Mouse (Mus musculus): ENCODE data around the gene Chpf2. TPM values are rescaled to one million over a fixed set of nuclear protein-coding genes. Genes with fewer than 3 reads are reported as not detected.

The Chpf2 gene
- total and polyA plus RNA-seq, 2 experiments, result 9.5 to 22.4 TPM

DNA sequence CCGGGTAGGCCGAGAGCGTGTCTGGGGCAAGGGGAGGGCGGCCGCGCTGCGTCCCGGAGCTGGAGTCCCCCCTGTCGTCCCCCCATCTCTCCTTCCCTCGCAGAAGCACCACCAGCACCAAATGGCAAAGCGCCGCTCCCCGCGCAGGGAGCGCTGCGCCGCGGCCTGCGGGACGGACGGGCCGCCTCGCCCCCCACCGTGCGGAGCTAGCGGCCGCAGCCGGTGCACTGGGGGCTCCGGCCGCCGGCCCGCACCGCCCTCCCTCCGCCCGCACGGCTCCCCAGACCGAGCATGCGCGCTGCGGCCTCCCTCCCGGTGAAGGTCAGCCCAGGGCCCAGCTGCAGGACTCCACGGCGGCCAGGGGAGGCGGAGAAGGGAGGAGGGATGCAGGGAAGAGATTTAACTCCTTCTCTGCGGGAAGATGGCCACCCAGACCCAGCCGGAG, 18.1 kb downstream of the Chpf2 start:
- Histone ChIP-seq H3K27ac (replicated peaks; ENCODE audit: insufficient read depth, low read depth, low read length) (peak overlapping the region; percentile 75), H3K4me1 (ENCODE audit: control insufficient read depth, insufficient read depth, low read length) (peaks cover 15% of the 10 kb centered on the region), H3K36me3 (ENCODE audit: control insufficient read depth, insufficient read depth, low read length) (no peaks in the 10 kb centered on the region), H3K9ac (ENCODE audit: low read depth, low read length) (peak overlapping the region; percentile 92), H3K4me3 (ENCODE audit: insufficient read depth, low read depth, low read length) (peak overlapping the region; percentile 74), H3K27me3 (ENCODE audit: control insufficient read depth, insufficient read depth, low read length) (no peaks in the 10 kb centered on the region), H3K79me2 (ENCODE audit: control insufficient read depth, insufficient read depth, low read length) (no peaks in the 10 kb centered on the region)
- under 1% methylated on average over 46 of the region's 46 CpGs for WGBS
- TF ChIP-seq POLR2A (IDR thresholded peaks at IDR 0.05; ENCODE audit: extremely low read depth, insufficient read depth, low read length) (peak; percentile 56; the same call in 1 of the 2 replicates), CTCF (IDR thresholded peaks at IDR 0.05; ENCODE audit: low read depth, low read length) (peak; percentile 39)
- DNase-seq (ENCODE audit: extremely low read depth, low read depth, low spot score), result peak; percentile 72

GRCm38 (mm10) chr5:24605321-24605979, 18.9 kb downstream of the Chpf2 start:
- Histone ChIP-seq H3K27me3 (ENCODE audit: control insufficient read depth, insufficient read depth, low read length) (no peaks in the 10 kb centered on the region), H3K4me1 (ENCODE audit: control insufficient read depth, insufficient read depth, low read length) (peaks cover 15% of the 10 kb centered on the region), H3K4me3 (ENCODE audit: insufficient read depth, low read depth, low read length) (peak overlapping the region; percentile 74; the same call in 1 of the 2 replicates), H3K27ac (replicated peaks; ENCODE audit: insufficient read depth, low read depth, low read length) (no peak overlapping the region), H3K36me3 (ENCODE audit: control insufficient read depth, insufficient read depth, low read length) (no peaks in the 10 kb centered on the region), H3K79me2 (ENCODE audit: control insufficient read depth, insufficient read depth, low read length) (no peaks in the 10 kb centered on the region), H3K9ac (ENCODE audit: low read depth, low read length) (no peak overlapping the region)
- DNase-seq (ENCODE audit: extremely low read depth, low read depth, low spot score), result no peak
- WGBS, result 38% methylated on average over 6 of the region's 6 CpGs
- TF ChIP-seq POLR2A (IDR thresholded peaks at IDR 0.05; ENCODE audit: extremely low read depth, insufficient read depth, low read length), result no peak

GRCm38 (mm10) chr5:24605980-24606665, 19.6 kb downstream of the Chpf2 start:
- Histone ChIP-seq H3K27ac (replicated peaks; ENCODE audit: insufficient read depth, low read depth, low read length) (no peak overlapping the region), H3K4me3 (ENCODE audit: insufficient read depth, low read depth, low read length) (no peak overlapping the region), H3K9ac (ENCODE audit: low read depth, low read length) (no peak overlapping the region), H3K4me1 (ENCODE audit: control insufficient read depth, insufficient read depth, low read length) (peaks cover 13% of the 10 kb centered on the region), H3K27me3 (ENCODE audit: control insufficient read depth, insufficient read depth, low read length) (no peaks in the 10 kb centered on the region), H3K36me3 (ENCODE audit: control insufficient read depth, insufficient read depth, low read length) (no peaks in the 10 kb centered on the region), H3K79me2 (ENCODE audit: control insufficient read depth, insufficient read depth, low read length) (no peaks in the 10 kb centered on the region)
- DNase-seq (ENCODE audit: extremely low read depth, low read depth, low spot score), result no peak
- 66% methylated on average over 14 of the region's 14 CpGs for WGBS
- no peak for TF ChIP-seq CTCF (IDR thresholded peaks at IDR 0.05; ENCODE audit: low read depth, low read length)
- no peak for TF ChIP-seq POLR2A (IDR thresholded peaks at IDR 0.05; ENCODE audit: extremely low read depth, insufficient read depth, low read length)

DNA sequence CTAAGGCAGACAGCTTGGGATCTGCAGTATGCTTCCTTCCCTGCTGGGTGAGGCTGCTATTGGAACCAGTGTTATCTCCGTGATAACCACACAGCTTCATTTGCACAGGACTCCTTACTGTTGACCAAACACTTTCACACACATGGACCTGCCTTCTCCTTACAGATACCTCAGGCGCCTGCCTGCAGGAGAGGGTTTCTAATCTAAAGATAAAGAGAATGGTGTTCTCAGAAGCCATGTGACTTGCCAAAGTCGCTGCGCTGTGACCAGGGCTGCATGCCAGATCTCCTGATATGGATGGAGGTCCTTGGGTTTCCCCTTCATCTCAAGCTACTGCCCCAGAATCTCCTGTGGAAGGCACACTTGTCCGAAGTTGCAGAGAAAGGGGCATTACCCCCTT, 22.8 kb downstream of the Chpf2 start:
- H3K27me3 ChIP-seq (ENCODE audit: control insufficient read depth, insufficient read depth, low read length), result no peaks in the 10 kb centered on the region
- 24% methylated on average over 5 of the region's 5 CpGs for WGBS

DNA sequence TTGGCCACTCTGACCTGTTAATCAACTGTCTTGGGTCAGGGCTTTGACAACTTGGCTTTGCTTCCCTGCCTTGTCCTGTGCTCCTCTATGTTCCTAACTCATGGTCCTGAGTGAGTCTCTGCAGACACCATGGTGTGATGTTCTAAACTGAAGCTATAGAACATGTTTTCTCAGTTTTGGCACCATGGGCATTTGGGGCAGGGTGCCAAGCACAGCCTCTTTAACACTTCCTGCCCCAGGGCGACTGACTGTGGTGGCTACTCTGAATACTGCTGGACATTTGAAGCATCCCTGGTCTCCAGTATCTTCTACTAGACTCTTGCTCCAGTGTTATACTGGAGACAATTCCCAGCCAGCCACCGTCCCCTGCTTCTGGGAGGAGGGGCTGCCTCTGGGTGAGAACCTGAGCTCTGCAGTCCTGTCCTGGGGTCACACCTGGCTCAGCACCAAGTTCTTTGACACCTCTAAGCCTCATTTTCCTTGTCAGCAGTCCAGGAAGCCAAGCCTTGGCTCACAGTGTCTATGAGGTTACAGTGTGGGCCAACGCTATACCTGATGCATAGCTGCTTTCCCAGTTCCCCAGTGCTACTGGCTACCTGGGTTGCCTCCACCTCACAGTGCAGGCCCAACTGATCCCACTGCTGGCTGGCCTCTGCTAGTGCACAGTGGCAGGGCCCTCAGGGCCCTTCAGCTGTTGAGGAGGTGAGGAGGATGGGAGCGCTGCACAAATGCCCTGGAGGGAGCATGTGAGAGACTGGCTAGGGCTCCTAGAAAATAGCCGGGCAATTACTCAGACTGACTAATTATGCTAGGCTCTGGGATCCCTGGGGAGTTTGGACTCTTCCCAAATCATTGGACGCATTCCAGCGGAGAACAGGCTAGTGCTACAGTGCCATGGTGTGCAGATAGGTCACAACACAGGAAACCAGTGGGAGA, 25.1 kb downstream of the Chpf2 start:
- Histone ChIP-seq H3K27me3 (ENCODE audit: control insufficient read depth, insufficient read depth, low read length) (no peaks in the 10 kb centered on the region), H3K36me3 (ENCODE audit: control insufficient read depth, insufficient read depth, low read length) (no peaks in the 10 kb centered on the region), H3K4me1 (ENCODE audit: control insufficient read depth, insufficient read depth, low read length) (no peaks in the 10 kb centered on the region), H3K4me3 (ENCODE audit: insufficient read depth, low read depth, low read length) (no peak overlapping the region), H3K9ac (ENCODE audit: low read depth, low read length) (no peak overlapping the region), H3K27ac (replicated peaks; ENCODE audit: insufficient read depth, low read depth, low read length) (no peak overlapping the region), H3K79me2 (ENCODE audit: control insufficient read depth, insufficient read depth, low read length) (no peaks in the 10 kb centered on the region)
- no peak for DNase-seq (ENCODE audit: extremely low read depth, low read depth, low spot score)
- WGBS, result 69% methylated on average over 7 of the region's 7 CpGs
- TF ChIP-seq CTCF (IDR thresholded peaks at IDR 0.05; ENCODE audit: low read depth, low read length) (no peak), POLR2A (IDR thresholded peaks at IDR 0.05; ENCODE audit: extremely low read depth, insufficient read depth, low read length) (no peak)

More for the DNA sequence above, 22.8 kb downstream of the Chpf2 start:
- Histone ChIP-seq H3K4me3 (ENCODE audit: insufficient read depth, low read depth, low read length) (no peak overlapping the region), H3K79me2 (ENCODE audit: control insufficient read depth, insufficient read depth, low read length) (no peaks in the 10 kb centered on the region), H3K27ac (replicated peaks; ENCODE audit: insufficient read depth, low read depth, low read length) (no peak overlapping the region), H3K4me1 (ENCODE audit: control insufficient read depth, insufficient read depth, low read length) (peaks cover 3% of the 10 kb centered on the region; the same call in 1 of the 2 replicates), H3K9ac (ENCODE audit: low read depth, low read length) (no peak overlapping the region), H3K36me3 (ENCODE audit: control insufficient read depth, insufficient read depth, low read length) (no peaks in the 10 kb centered on the region)
- DNase-seq (ENCODE audit: extremely low read depth, low read depth, low spot score), result no peak
- TF ChIP-seq POLR2A (IDR thresholded peaks at IDR 0.05; ENCODE audit: extremely low read depth, insufficient read depth, low read length) (no peak), CTCF (IDR thresholded peaks at IDR 0.05; ENCODE audit: low read depth, low read length) (no peak)

Data from liver, adult 2 months (tissue).